Mouse (Mus musculus) gastrocnemius, postnatal 25 days (tissue): ENCODE data around the gene Exoc1. TPM values are rescaled to one million over a fixed set of nuclear protein-coding genes. Genes with fewer than 3 reads are reported as not detected.

Source experiments
- DNase-seq: peaks from one replicate; pipeline ENCODE4 v3.0.0; 2022
- long read RNA-seq, 2 experiments: library from polyadenylated mRNA; stranded (forward); transcript quantifications; one replicate each; pipeline ENCODE4 v2.0.0; 2021
- total RNA-seq, 2 experiments: library from RNA; stranded (reverse); gene quantifications; 1 replicate in 1 of 2; 2 replicates in 1 of 2; pipeline ENCODE4 v1.2.3; 2021

The Exoc1 gene
- total RNA-seq, result 10 to 100 TPM; 10.1 to 12.3 TPM
- long read RNA-seq, experiment 1, partial matches to known transcripts, result 1 of 4 reads
- long read RNA-seq, experiment 1, other reads (novel, unspliced or antisense), result 1 of 4 reads
- long read RNA-seq, experiment 2, partial matches to known transcripts, result 1 of 5 reads
- long read RNA-seq, experiment 2, other reads (novel, unspliced or antisense), result 4 of 5 reads

DNA sequence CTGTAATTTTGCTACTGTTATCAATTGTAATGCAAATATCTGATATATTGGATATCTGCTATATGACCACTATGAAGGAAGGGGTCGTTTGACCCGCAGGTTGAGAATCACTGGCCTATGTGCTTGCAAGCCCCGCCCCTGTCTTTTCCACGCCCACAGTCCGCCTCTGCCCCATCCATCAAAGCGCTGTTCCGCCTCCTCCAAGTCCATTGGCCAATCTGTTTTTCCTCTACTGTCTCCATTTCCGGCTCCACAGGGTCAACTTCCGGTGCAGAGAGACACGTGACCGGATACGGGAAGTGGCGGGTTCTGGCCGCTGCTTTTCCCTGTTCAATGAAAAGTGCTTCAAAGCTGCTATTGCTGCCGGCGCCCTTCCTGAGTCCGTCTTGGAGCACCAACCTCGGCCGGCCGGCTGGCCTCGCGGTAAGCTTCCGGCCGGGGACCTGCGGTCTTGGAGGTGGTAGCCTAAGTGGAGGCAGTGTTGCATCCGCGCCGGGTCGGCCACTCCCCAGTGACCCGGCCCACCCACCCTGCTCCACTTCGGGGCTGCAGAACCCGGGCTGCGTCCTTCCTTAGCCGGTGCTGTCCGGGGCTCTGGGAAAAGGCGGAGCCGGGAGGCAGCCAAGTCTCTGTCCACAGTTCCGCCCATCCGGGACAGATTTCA is at the start of gene Exoc1:
Exoc1 (plus strand) TSS at position 272 of the 664 bp plus-strand sequence.
- peak; percentile 90 for DNase-seq

DNA sequence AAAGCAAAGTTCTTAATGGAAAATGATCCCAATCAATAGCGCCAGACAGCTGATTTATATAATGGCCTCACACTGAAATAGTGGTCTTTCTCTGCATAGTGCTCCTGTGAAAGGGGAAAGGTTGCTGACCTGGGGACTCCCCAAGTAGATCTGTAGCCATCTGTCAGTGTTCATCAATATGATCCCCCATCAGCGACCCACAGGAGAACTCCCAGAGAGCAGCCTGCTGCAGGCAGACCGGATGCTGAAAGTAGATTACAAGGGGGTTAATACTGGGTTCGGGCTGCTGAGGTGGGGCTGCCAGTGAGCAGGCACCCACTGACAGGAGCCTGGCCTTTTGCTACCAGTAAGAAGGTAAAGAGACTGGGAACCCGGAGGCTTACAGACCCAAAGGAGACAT is 45.3 kb upstream of the Exoc1 start, which contains the start of gene Gm7271:
Gm7271 (plus strand) TSS at position 230 of the 400 bp plus-strand sequence.
- DNase-seq, result no peak

DNA sequence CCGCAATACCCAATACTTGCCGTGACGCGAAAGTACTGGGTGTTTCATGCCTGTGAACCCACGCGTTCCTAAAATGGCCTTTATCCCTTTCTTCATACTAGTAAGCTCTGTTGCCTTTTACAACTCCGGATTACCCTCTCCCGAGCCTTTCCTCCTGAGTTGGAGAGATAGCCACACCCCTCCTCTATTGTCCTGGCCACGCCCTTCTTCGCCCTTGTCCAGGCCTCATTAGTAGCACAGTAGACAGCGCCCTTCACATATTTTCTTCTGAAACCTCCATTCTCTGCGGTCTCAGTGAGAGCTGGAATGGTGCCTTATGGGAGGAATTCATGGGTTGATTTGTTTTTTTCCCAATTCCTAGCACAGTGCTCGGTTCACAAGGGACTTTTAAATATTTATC is 34.0 kb upstream of the Exoc1 start:
- no peak for DNase-seq

DNA sequence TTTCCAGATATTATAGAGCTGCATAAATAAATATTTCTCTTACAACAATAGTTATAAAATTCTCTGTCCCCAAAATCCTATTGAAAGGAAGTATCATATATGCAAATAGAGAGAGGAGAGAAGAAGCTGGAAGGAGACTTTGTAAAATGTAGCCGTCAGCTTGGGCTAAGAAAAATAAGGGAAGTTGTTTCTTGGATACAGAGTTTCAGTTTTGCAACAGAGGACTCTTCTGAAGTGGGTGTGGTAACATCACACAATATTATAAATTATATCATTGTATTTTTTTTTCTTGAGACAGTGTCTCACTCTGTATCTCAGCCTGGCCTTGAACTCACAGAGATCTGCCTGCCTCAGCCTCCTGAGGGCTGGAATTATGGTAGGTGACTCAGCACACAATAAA is 6.7 kb upstream of the Exoc1 start:
- DNase-seq, result no peak

DNA sequence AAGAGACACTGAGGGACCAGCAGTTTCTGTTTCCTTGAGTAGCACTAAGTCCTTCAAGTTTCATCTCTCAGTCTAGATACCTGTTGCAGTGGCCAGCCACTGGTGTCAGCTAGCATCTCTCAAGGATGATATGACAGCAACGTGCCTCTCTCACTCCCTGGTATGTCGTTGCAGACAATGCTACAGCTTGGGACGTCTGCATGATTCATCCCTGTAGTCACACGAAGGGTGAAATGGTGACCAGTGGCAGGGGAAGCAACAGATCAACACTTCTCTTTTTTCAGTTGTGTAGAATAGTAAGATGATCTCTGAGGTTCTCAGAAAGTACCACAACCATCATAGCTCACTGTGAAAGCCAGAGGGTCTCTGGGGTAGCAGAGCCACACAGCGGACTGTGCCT is 4.5 kb upstream of the Exoc1 start:
- no peak for DNase-seq

DNA sequence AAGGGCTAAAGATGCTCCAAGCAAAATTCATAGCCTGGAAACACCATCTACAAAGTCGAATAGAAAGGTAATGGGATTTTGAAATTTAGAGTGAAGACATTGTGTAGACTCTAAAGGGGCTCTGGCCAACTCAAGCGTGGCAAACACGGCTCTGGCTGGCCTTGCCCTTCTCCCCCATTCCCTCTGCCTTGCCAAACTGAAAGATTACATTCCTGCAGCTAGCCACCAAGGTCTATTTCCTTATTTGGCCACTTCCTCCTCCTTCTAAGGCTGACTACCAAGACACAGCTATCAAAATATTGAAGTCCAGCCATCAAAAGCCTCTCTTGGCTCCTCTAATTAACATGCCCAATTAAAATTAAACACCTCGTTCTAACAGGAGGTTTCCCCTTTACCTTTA is 4.0 kb upstream of the Exoc1 start:
- no peak for DNase-seq

- DNase-seq, result no peak
Measured at GRCm38 (mm10) chr5:76525829-76526228, 3.3 kb upstream of the Exoc1 start.

- no peak for DNase-seq
Measured at GRCm38 (mm10) chr5:76529704-76530066, 574 bp downstream of the Exoc1 start.

GRCm38 (mm10) chr5:76533186-76533585 is 4.1 kb downstream of the Exoc1 start:
- peak; percentile 30 for DNase-seq

GRCm38 (mm10) chr5:76536231-76536630 is 7.1 kb downstream of the Exoc1 start:
- no peak for DNase-seq

DNA sequence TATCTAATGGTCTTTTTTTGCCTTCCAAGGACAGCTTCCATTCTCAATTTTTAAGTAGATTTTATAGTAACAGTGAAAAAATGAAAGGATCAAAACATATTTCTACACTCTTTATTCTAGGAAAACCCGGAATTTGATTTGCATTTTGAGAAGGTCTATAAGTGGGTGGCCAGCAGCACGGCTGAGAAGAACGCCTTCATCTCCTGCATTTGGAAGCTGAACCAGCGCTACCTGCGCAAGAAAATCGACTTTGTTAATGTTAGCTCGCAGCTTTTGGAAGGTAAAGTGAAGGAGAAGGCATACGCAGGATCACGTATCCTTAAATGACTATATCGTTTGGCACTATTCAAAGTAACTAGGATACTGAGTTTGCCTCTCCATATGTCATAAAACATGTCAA is 8.5 kb downstream of the Exoc1 start:
- no peak for DNase-seq

GRCm38 (mm10) chr5:76540181-76540580 is 11.1 kb downstream of the Exoc1 start:
- DNase-seq, result peak; percentile 18

GRCm38 (mm10) chr5:76540842-76541241 is 11.7 kb downstream of the Exoc1 start:
- no peak for DNase-seq

DNA sequence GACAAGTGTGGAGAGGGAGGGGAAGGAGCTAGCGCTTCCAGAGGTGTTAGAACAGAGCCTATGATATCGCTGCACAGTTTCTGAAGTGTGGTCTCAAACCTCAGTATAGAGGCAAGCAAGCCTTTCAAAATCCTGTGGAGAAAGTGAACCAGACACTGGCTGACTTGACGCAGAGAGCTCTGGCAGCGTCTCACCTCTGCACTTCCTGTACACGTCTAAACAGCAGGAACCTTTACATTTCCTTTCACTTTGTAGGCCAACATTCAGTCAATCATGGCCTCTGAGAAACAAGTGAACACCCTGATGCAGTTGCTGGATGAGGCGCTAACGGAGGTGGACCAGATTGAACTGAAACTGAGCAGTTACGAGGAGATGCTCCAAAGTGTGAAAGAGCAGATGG is 14.1 kb downstream of the Exoc1 start:
- no peak for DNase-seq

GRCm38 (mm10) chr5:76550426-76550825 is 21.3 kb downstream of the Exoc1 start:
- no peak for DNase-seq

DNA sequence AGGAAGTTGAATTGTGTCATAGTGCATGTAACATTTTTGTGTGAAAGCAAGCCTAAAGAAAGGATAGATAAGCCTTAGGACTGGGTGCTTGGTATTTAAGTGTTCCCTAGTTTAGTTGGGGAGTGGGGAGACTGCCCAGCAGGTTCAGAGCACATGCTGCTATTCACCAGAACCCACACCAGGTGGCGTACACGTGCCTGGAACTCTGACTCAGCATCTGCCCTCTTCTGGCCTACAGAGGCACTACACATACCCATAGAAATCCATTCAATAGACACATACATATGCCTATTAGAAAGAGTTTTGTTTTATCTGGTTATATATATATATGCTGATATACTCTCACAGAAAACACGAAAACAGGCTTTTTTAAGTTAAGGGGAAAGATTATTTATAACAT is 36.2 kb downstream of the Exoc1 start:
- DNase-seq, result peak; percentile 12

DNA sequence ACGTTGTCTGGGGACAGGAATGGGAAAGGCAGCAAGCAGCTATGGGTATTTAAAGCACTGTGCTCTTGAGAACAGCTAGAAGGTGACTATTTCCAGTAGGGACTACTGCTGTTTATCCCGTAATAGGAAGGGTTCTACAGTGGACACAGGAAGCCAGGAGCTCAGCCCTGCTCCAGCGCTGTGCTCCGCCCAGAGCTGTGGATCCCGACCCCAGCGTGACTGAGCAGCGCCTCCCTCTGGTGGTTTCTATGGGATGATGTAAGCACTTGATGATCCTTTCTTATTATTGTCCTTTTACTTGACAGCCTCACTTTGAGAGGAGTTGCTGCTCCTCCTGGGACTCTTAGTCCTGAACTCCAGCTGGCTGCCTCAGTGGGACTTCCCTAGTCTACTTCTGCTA is 45.1 kb downstream of the Exoc1 start:
- DNase-seq, result peak; percentile 9

- no peak for DNase-seq
Measured at GRCm38 (mm10) chr5:76577026-76577425, 47.9 kb downstream of the Exoc1 start.

- no peak for DNase-seq
Measured at GRCm38 (mm10) chr5:76585378-76585777, 56.3 kb downstream of the Exoc1 start.

DNA sequence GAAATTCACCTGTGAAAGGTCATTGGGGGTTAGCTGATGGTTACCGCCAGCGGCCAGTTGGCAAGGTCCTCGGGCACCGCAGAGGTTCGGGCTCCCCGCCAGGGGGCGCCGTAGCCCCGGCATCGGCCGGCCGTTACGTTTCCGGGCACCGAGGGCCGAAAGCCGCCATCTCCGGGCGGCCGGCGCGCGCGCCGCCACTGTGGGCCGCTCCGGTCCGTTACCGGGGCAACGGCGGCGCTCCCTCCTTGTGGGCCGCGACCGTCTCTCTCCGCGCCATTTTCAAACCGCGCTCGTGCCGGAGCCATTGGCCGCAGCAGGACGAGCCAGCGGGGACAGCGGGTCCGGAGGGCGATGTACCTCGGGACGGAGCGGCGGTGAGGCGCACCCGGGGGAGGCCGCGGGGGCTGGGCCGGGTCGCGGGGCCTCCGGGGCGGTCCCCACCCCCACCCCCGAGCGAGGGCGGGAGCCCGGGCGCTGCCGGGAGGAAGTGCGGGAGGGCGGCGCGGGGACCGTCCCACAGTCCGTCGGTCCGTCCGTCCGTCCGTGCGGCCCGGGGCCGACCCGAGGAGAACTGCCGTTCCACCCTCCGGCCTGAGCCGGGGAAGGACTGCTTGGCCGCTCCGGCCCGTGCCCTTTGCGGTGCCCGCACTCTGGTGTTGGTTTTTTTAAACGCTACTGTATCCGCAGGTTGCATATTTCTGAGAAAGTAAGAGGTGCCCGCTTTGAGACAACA is 59.6 kb downstream of the Exoc1 start, which contains the start of gene Cep135:
Cep135 (plus strand) TSS at position 148 of the 733 bp plus-strand sequence.
- DNase-seq, result peak; percentile 92

DNA sequence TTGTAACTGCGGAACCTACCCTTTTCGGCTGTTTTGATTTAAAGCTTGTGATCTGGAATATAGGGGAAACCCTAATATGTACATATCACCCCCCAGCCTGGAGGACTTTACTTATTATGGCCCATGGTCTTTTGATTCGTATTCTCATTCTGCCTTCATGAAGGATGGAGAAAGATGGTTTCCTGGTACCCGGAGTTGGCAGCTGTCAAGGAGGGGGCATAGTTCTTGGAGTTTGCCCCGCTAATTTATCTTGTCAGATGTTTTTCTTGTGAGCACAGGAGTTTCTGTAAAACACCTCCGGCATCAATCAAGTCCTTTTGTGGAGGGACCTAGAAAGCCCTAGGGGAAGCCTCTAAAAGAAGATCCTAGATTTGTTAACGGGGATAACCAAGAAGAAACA is 60.2 kb downstream of the Exoc1 start:
- no peak for DNase-seq

DNA sequence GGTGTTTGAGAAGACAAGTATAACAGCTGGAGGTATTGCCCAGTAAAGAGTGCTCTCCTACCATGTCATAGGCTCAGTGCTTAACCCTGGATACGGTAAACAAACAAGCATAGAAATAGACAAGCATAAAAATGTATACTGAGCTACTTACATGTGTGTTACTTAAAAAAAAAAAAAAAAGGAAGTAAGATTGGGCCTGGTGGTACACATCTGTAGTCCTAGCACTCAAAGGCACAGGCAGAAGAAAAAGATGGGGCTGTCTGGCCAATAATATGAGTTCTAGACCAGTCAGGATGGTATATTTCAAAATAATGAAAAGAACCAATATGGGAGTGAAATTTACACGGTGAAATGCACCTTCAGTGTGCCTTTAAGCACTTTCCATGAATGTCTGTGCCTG is 60.9 kb downstream of the Exoc1 start:
- no peak for DNase-seq

DNA sequence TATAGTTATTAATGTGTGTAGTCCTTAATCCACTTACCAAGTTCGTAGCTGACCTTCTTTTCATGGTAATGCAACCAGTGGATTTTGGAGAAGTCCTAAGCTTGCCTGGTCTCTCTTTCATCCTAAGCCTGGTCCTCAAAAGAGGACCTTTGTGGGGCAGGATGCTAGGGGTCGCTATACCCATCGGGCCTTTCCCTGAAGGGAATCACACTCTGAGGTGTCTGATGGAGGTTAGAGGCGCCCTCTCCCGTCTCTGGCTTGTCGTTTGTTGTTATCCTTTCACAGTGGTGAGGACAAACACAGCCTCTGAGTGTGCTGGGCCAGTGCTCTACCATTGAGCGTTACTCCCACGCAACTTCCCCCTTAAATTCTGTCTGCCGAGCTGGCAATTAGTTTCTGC is 62.8 kb downstream of the Exoc1 start:
- no peak for DNase-seq
